Mouse (Mus musculus): ENCODE measurements around the gene Zan. TPM values are rescaled to one million over a fixed set of nuclear protein-coding genes. Genes with fewer than 3 reads are reported as not detected.

Zan gene
- 0.05 and 0.11 TPM in 2 replicates for polyA plus RNA-seq (2015; fragmentation: Nextera tagmentation; extraction: Ambion mirVana)

- Histone ChIP-seq H3K36me3 (no peaks in the 10 kb centered on the region), H3K9me3 (replicated peaks) (no peaks in the 10 kb centered on the region), H3K27me3 (no peaks in the 10 kb centered on the region), H3K4me3 (no peak within 1 kb of the TSS), H3K9ac (no peak within 1 kb of the TSS), H3K27ac (no peak within 1 kb of the TSS), H3K4me2 (no peak within 1 kb of the TSS), H3K4me1 (replicated peaks) (no peaks in the 10 kb centered on the region; the same call in 1 of the 2 replicates)
- ATAC-seq (replicated peaks; ENCODE audit: insufficient number of reproducible peaks, insufficient read depth, low FRiP score, low read depth): no peak
- WGBS: 79% methylated on average over 5 of the region's 5 CpGs
These were observed at the start of gene Zan for GRCm38 (mm10) chr5:137476964-137477363. Gene Zan (minus strand): TSS chr5:137477064.

- Histone ChIP-seq H3K4me3 (no peak overlapping the region), H3K9ac (peak overlapping the region; percentile 7; the same call in 1 of the 2 replicates), H3K27ac (peak overlapping the region; percentile 41), H3K4me2 (no peak overlapping the region), H3K4me1 (replicated peaks) (peaks cover 47% of the 10 kb centered on the region), H3K9me3 (replicated peaks) (no peaks in the 10 kb centered on the region), H3K36me3 (peaks cover 79% of the 10 kb centered on the region), H3K27me3 (no peaks in the 10 kb centered on the region)
- 45% methylated on average over 16 of the region's 16 CpGs for WGBS
- no peak for ATAC-seq (replicated peaks; ENCODE audit: insufficient number of reproducible peaks, insufficient read depth, low FRiP score, low read depth)
These were observed 49.5 kb upstream of the Zan start for GRCm38 (mm10) chr5:137526192-137526936.

- 76% methylated on average over 16 of the region's 16 CpGs for WGBS
- H3K4me3 ChIP-seq: no peak overlapping the region
- H3K4me1 ChIP-seq (replicated peaks): peaks cover 40% of the 10 kb centered on the region
- peaks cover 88% of the 10 kb centered on the region for H3K36me3 ChIP-seq
- no peaks in the 10 kb centered on the region for H3K27me3 ChIP-seq
- no peak for ATAC-seq (replicated peaks; ENCODE audit: insufficient number of reproducible peaks, insufficient read depth, low FRiP score, low read depth)
- no peak overlapping the region for H3K27ac ChIP-seq
- no peak overlapping the region for H3K4me2 ChIP-seq
- no peak overlapping the region for H3K9ac ChIP-seq
- no peaks in the 10 kb centered on the region for H3K9me3 ChIP-seq (replicated peaks)
These were observed 48.6 kb upstream of the Zan start for GRCm38 (mm10) chr5:137525511-137525910.

- no peak overlapping the region for H3K27ac ChIP-seq
- no peak overlapping the region for H3K9ac ChIP-seq
- peaks cover 31% of the 10 kb centered on the region for H3K4me1 ChIP-seq (replicated peaks)
- no peak overlapping the region for H3K4me3 ChIP-seq
- ATAC-seq (replicated peaks; ENCODE audit: insufficient number of reproducible peaks, insufficient read depth, low FRiP score, low read depth): no peak
- H3K9me3 ChIP-seq (replicated peaks): no peaks in the 10 kb centered on the region
- H3K4me2 ChIP-seq: no peak overlapping the region
- peaks cover 95% of the 10 kb centered on the region for H3K36me3 ChIP-seq
- 82% methylated on average over 13 of the region's 13 CpGs for WGBS
- H3K27me3 ChIP-seq: no peaks in the 10 kb centered on the region
These were observed 47.8 kb upstream of the Zan start for GRCm38 (mm10) chr5:137524671-137525070.

- no peak overlapping the region for H3K9ac ChIP-seq
These were observed 47.3 kb upstream of the Zan start for GRCm38 (mm10) chr5:137524251-137524515.

GRCm38 (mm10) chr5:137523396-137524250, 46.8 kb upstream of the Zan start:
- 82% methylated on average over 25 of the region's 25 CpGs for WGBS
- Histone ChIP-seq H3K9ac (no peak overlapping the region), H3K27me3 (no peaks in the 10 kb centered on the region), H3K4me3 (no peak overlapping the region), H3K27ac (no peak overlapping the region), H3K9me3 (replicated peaks) (no peaks in the 10 kb centered on the region), H3K4me1 (replicated peaks) (peaks cover 22% of the 10 kb centered on the region), H3K4me2 (no peak overlapping the region), H3K36me3 (peaks cover 95% of the 10 kb centered on the region)
- ATAC-seq (replicated peaks; ENCODE audit: insufficient number of reproducible peaks, insufficient read depth, low FRiP score, low read depth): no peak

More at GRCm38 (mm10) chr5:137524251-137524515, 47.3 kb upstream of the Zan start:
- Histone ChIP-seq H3K4me3 (no peak overlapping the region), H3K27ac (no peak overlapping the region), H3K4me1 (replicated peaks) (peaks cover 26% of the 10 kb centered on the region), H3K9me3 (replicated peaks) (no peaks in the 10 kb centered on the region), H3K4me2 (no peak overlapping the region), H3K27me3 (no peaks in the 10 kb centered on the region), H3K36me3 (peaks cover 95% of the 10 kb centered on the region)
- no peak for ATAC-seq (replicated peaks; ENCODE audit: insufficient number of reproducible peaks, insufficient read depth, low FRiP score, low read depth)
- 84% methylated on average over 8 of the region's 8 CpGs for WGBS

- H3K9me3 ChIP-seq (replicated peaks): no peaks in the 10 kb centered on the region
- no peak overlapping the region for H3K4me2 ChIP-seq
- H3K27ac ChIP-seq: no peak overlapping the region
- H3K9ac ChIP-seq: no peak overlapping the region
- WGBS: 78% methylated on average over 11 of the region's 11 CpGs
- peaks cover 90% of the 10 kb centered on the region for H3K36me3 ChIP-seq
- H3K4me1 ChIP-seq (replicated peaks): peaks cover 16% of the 10 kb centered on the region
- H3K27me3 ChIP-seq: no peaks in the 10 kb centered on the region
- H3K4me3 ChIP-seq: no peak overlapping the region
- no peak for ATAC-seq (replicated peaks; ENCODE audit: insufficient number of reproducible peaks, insufficient read depth, low FRiP score, low read depth)
These were observed 45.8 kb upstream of the Zan start for GRCm38 (mm10) chr5:137522711-137523110.

- H3K4me1 ChIP-seq (replicated peaks): peaks cover 13% of the 10 kb centered on the region
- WGBS: 80% methylated on average over 9 of the region's 9 CpGs
- no peak for ATAC-seq (replicated peaks; ENCODE audit: insufficient number of reproducible peaks, insufficient read depth, low FRiP score, low read depth)
- no peaks in the 10 kb centered on the region for H3K9me3 ChIP-seq (replicated peaks)
- H3K27ac ChIP-seq: no peak overlapping the region
- H3K36me3 ChIP-seq: peaks cover 83% of the 10 kb centered on the region
- H3K9ac ChIP-seq: no peak overlapping the region
- H3K4me2 ChIP-seq: no peak overlapping the region
- no peak overlapping the region for H3K4me3 ChIP-seq
- no peaks in the 10 kb centered on the region for H3K27me3 ChIP-seq
These were observed 45.0 kb upstream of the Zan start for GRCm38 (mm10) chr5:137521861-137522260.

GRCm38 (mm10) chr5:137519691-137520550, 43.1 kb upstream of the Zan start:
- Histone ChIP-seq H3K4me3 (no peak overlapping the region), H3K4me2 (no peak overlapping the region), H3K27ac (no peak overlapping the region), H3K9me3 (replicated peaks) (no peaks in the 10 kb centered on the region), H3K4me1 (replicated peaks) (peaks cover 4% of the 10 kb centered on the region), H3K27me3 (no peaks in the 10 kb centered on the region), H3K36me3 (peaks cover 67% of the 10 kb centered on the region), H3K9ac (no peak overlapping the region)
- 91% methylated on average over 27 of the region's 27 CpGs for WGBS
- no peak for ATAC-seq (replicated peaks; ENCODE audit: insufficient number of reproducible peaks, insufficient read depth, low FRiP score, low read depth)

GRCm38 (mm10) chr5:137518436-137518835, 41.6 kb upstream of the Zan start, which contains the start of gene Gigyf1:
Gene Gigyf1 (plus strand): TSS chr5:137518548.
- Histone ChIP-seq H3K27me3 (no peaks in the 10 kb centered on the region), H3K4me3 (no peak within 1 kb of the TSS), H3K4me1 (replicated peaks) (peaks cover 18% of the 10 kb centered on the region), H3K9me3 (replicated peaks) (no peaks in the 10 kb centered on the region), H3K27ac (no peak within 1 kb of the TSS), H3K4me2 (no peak within 1 kb of the TSS), H3K36me3 (peaks cover 52% of the 10 kb centered on the region), H3K9ac (no peak within 1 kb of the TSS)
- ATAC-seq (replicated peaks; ENCODE audit: insufficient number of reproducible peaks, insufficient read depth, low FRiP score, low read depth): no peak
- WGBS: 74% methylated on average over 5 of the region's 5 CpGs

GRCm38 (mm10) chr5:137514811-137515210, 37.9 kb upstream of the Zan start:
- Histone ChIP-seq H3K4me3 (no peak overlapping the region), H3K9me3 (replicated peaks) (no peaks in the 10 kb centered on the region), H3K9ac (no peak overlapping the region), H3K27ac (no peak overlapping the region), H3K4me1 (replicated peaks) (peaks cover 45% of the 10 kb centered on the region), H3K4me2 (no peak overlapping the region), H3K36me3 (peaks cover 16% of the 10 kb centered on the region), H3K27me3 (no peaks in the 10 kb centered on the region)
- 88% methylated on average over 3 of the region's 3 CpGs for WGBS
- ATAC-seq (replicated peaks; ENCODE audit: insufficient number of reproducible peaks, insufficient read depth, low FRiP score, low read depth): no peak

All from heart, embryonic 15.5 days (tissue).